Mouse (Mus musculus) embryo, embryonic 10.5 days (tissue): ENCODE results near the gene Tmem38a.

Experiments
- DNase-seq: peaks from one replicate; pipeline ENCODE4 v3.0.0-alpha.2; 2015; ENCODE audit warnings: low spot score

Gene Tmem38a

DNA sequence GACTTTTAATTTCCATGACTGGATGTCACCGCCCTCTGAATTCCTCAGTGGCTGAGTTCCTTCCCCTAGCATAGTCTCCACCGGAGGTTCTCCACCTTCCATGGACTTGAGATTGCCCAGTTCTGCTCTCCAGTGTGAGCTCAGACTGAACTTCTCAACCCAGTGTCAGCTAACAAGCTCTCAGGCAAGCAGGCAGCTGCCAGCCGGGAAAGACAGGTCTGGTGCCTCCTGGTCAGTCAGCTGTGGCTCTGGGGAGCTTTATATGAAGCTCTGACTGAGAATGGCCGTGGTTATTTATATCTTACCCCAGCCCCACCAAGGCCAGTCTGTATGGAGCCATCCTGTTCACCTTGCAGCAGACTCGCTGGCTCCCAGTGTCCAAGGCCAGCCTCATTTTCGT lies 12.5 kb downstream of the Tmem38a start:
- no peak for DNase-seq

DNA sequence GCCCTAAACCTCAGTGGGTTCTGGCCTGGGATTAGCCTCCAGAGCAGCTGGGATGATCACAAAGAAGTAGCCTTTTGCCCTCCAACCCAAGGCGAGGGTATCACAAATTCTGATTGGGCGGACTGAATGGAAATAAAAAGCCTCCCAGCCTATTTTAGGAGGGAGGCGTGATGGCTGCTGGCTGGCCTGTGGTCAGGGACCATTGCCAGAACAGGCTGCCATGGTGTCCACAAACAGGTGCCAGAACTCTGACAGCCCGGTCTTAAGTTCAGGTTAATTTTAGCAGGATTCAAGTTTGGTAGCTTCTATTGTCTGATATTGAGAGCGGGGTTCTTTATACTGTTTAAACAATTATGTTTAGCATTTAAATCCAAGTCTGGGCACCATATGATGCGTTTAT lies 16.0 kb downstream of the Tmem38a start:
- no peak for DNase-seq

DNA sequence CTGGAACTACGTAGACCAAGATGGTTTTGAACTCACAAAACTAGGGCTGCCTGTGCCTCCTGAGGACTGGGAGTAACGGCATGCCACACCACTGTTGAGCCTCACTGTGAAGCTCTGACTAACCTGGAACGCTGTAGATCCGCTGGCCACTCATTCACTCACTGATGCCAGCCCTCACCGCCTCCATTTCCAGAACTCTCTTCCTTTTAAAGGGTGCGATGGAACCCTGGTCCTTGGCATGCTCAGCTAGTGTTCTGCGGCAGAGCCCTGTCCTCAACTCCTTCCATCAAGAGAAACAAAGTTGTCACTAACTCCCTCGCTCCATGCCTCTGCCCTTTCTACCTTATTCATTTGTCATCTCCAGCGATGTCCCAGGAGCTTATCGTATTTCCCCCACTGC lies 17.0 kb downstream of the Tmem38a start:
- no peak for DNase-seq

DNA sequence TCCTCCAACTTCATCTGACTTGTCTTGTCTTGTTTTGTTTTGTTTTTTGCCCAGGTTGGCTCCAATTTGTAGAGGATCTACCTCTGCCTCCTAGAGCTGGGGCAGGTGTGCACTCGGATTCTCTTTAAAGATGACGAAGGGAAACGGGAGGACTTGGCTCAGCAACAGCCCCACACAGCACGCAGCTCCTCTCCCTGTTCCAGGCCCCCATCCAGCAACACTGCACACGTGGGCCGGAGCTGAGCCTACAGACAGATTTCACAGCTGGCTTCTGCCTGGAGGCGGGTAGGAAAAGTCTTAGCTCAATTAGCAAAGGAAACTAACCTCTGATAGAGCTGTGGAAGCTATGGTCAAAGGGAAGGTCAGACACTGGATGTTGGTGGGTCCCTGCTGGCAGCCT lies 17.4 kb downstream of the Tmem38a start:
- no peak for DNase-seq

DNA sequence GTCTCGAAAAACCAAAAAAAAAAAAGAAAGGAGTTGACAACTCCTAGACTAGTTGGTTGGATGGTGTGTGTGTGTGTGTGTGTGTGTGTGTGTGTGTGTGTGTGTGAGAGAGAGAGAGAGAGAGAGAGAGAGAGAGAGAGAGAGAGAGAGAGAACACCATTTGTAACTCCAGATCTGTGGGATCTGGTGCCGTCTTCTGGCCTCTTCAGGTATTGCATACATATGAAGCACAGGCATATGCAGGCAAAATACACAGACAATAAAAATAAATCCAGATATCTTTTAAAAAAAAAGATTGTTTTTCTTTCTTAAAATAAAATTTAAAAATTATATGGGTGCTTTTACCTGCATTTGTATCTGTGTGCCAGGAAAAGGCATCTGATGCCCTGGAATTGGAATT lies 18.3 kb downstream of the Tmem38a start:
- DNase-seq: peak; percentile 40
